Mouse (Mus musculus) forebrain, embryonic 13.5 days (tissue): ENCODE data around the gene Kctd7. TPM values are rescaled to one million over a fixed set of nuclear protein-coding genes. Genes with fewer than 3 reads are reported as not detected.

Source experiments
- ATAC-seq: fragments of 200-750 bp; cut with Nextera tagmentation; 2 replicates; pipeline ENCODE4 v1.8.0; 2017
- H3K27ac ChIP-seq: fragments of 300-500 bp; sonication (generic); 2 replicates; pipeline ENCODE4 v1.5.1; 2015; ENCODE audit warnings: inconsistent platforms, mild to moderate bottlenecking, moderate library complexity
- H3K27me3 ChIP-seq: fragments of 300-500 bp; sonication (generic); 2 replicates; pipeline ENCODE4 v1.6.1; 2015; ENCODE audit warnings: mild to moderate bottlenecking, inconsistent platforms
- H3K36me3 ChIP-seq: fragments of 300-500 bp; sonication (generic); 2 replicates; pipeline ENCODE4 v1.6.1; 2015; ENCODE audit warnings: mild to moderate bottlenecking, inconsistent platforms; ENCODE audit not compliant: poor library complexity, severe bottlenecking
- H3K4me1 ChIP-seq: fragments of 300-500 bp; sonication (generic); 2 replicates; pipeline ENCODE4 v1.6.1; 2015; ENCODE audit warnings: inconsistent platforms
- H3K4me2 ChIP-seq: fragments of 300-500 bp; sonication (generic); 2 replicates; pipeline ENCODE4 v1.6.1; 2015; ENCODE audit warnings: inconsistent platforms, mild to moderate bottlenecking, moderate library complexity
- H3K4me3 ChIP-seq: fragments of 300-500 bp; sonication (generic); 2 replicates; pipeline ENCODE4 v1.5.1; 2015; ENCODE audit warnings: mild to moderate bottlenecking, inconsistent platforms
- H3K9ac ChIP-seq: fragments of 300-500 bp; sonication (generic); 2 replicates; pipeline ENCODE4 v1.6.1; 2015; ENCODE audit warnings: mild to moderate bottlenecking, inconsistent platforms
- H3K9me3 ChIP-seq: fragments of 300-500 bp; sonication (generic); replicated peaks from 2 replicates; pipeline ENCODE4 v1.6.1; 2016; ENCODE audit warnings: inconsistent platforms
- WGBS: fragments of 180-500 bp; shearing (Covaris S2); methylation state at CpG from one replicate; pipeline ENCODE4 v1.1.7; 2015; 5-methylcytosine and 5-hydroxymethylcytosine counted together
- polyA plus RNA-seq: library from polyadenylated mRNA; unstranded; fragments of >200 nt; fragmentation: Nextera tagmentation; extraction: Ambion mirVana; gene quantifications from 2 replicates; pipeline ENCODE4 v1.2.1, GENCODE M21; 2015

Kctd7 gene
- polyA plus RNA-seq, 1 experiment from 2014 or later: 8.9 TPM

- no peak overlapping the region for H3K9ac ChIP-seq
- H3K4me3 ChIP-seq: no peak overlapping the region
- no peaks in the 10 kb centered on the region for H3K9me3 ChIP-seq
- H3K27me3 ChIP-seq: no peaks in the 10 kb centered on the region
- 44% methylated on average over 4 of the region's 4 CpGs for WGBS
- no peak overlapping the region for H3K4me2 ChIP-seq
- H3K4me1 ChIP-seq: peaks cover 9% of the 10 kb centered on the region
- H3K36me3 ChIP-seq: no peaks in the 10 kb centered on the region
- no peak for ATAC-seq
- H3K27ac ChIP-seq: no peak overlapping the region
Observed at GRCm38 (mm10) chr5:130177871-130178270, 33.2 kb downstream of the Kctd7 start.

DNA sequence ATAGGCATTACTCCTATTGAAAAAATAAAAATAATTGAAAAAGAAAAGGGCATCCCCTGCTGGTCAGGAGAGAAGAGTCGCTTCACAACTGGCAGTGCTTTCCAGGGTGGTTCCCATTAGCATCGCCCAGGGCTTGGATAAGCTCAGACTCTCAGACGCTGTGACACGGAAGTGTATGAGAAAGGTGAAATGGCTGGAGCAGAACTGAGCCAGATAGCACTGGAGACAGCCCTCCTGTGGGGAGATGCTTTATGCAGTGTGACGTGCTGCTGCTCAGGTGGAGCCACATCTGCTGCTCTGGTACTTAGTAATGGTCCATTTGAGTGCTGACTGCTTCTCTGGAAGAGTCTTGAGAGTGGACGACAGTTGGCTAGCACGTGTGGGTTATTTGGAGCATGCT lies 35.7 kb downstream of the Kctd7 start:
- 75% methylated on average over 7 of the region's 7 CpGs for WGBS
- ATAC-seq: no peak
- H3K4me3 ChIP-seq: no peak overlapping the region

GRCm38 (mm10) chr5:130181740-130182540 lies 37.3 kb downstream of the Kctd7 start:
- WGBS: 91% methylated on average over 6 of the region's 6 CpGs

More for the DNA sequence above, 35.7 kb downstream of the Kctd7 start:
- H3K9me3 ChIP-seq: no peaks in the 10 kb centered on the region
- no peak overlapping the region for H3K4me2 ChIP-seq
- H3K9ac ChIP-seq: no peak overlapping the region
- H3K4me1 ChIP-seq: peaks cover 3% of the 10 kb centered on the region; the same call in 1 of the 2 replicates
- no peaks in the 10 kb centered on the region for H3K36me3 ChIP-seq
- no peaks in the 10 kb centered on the region for H3K27me3 ChIP-seq
- H3K27ac ChIP-seq: no peak overlapping the region

DNA sequence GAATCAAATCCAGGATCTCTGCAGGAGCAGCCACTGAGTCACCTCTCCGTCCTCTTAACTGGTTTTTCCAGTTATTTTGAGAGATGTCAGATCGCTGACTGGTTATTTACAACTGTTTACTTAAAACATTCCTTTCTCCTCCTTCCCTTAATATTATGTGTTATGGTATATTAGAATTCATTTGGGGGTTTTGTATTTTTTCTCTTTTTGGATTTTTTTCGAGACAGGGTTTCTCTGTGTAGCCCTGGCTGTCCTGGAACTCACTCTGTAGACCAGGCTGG lies 37.8 kb downstream of the Kctd7 start:
- Histone ChIP-seq H3K4me3 (no peak overlapping the region), H3K27ac (no peak overlapping the region), H3K36me3 (peaks cover 2% of the 10 kb centered on the region; the same call in 1 of the 2 replicates), H3K9ac (no peak overlapping the region), H3K9me3 (no peaks in the 10 kb centered on the region), H3K27me3 (no peaks in the 10 kb centered on the region), H3K4me2 (no peak overlapping the region), H3K4me1 (peaks cover 14% of the 10 kb centered on the region)
- WGBS: 87% methylated on average over 3 of the region's 3 CpGs
- no peak for ATAC-seq

More at GRCm38 (mm10) chr5:130181740-130182540, 37.3 kb downstream of the Kctd7 start:
- H3K27me3 ChIP-seq: no peaks in the 10 kb centered on the region
- H3K9me3 ChIP-seq: no peaks in the 10 kb centered on the region
- H3K4me1 ChIP-seq: peaks cover 9% of the 10 kb centered on the region; the same call in 1 of the 2 replicates
- no peak overlapping the region for H3K4me3 ChIP-seq
- ATAC-seq: no peak
- no peak overlapping the region for H3K4me2 ChIP-seq
- H3K9ac ChIP-seq: no peak overlapping the region
- no peaks in the 10 kb centered on the region for H3K36me3 ChIP-seq
- H3K27ac ChIP-seq: no peak overlapping the region

DNA sequence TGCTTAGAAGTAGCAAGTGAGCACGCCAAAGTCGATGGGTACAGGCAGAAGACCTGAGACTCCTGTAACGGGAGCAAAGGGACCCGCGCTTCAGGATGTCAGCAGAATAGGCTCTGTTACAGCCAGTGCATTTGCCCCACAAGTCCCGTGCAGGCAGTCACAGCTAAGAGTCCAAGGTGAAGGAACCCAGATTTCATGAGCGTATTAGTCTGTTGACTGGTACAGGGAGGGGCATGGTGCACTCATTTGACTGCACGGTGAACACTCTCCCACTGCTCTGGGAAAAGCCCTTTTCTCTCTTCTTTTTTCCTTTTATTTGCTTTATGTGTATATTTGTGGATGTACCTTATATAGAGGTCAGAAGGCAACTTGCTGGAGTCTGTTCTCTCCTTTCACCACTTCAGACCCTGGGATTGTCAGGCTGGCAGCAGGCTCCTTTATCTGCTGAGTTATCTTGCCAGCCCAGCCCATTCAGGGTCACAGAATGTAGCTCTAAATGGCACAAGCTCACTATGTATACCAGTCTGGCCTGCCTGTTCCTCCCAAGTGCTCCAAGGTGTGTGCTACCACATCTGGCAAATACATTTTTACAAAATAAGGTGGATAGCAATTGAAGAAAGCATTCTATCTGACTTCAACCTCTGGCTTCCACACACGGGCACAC lies 39.7 kb downstream of the Kctd7 start:
- Histone ChIP-seq H3K4me3 (no peak overlapping the region), H3K9me3 (no peaks in the 10 kb centered on the region), H3K4me1 (peaks cover 12% of the 10 kb centered on the region), H3K27ac (no peak overlapping the region), H3K36me3 (peaks cover 11% of the 10 kb centered on the region; the same call in 1 of the 2 replicates), H3K4me2 (no peak overlapping the region), H3K27me3 (no peaks in the 10 kb centered on the region), H3K9ac (no peak overlapping the region)
- no peak for ATAC-seq
- 91% methylated on average over 9 of the region's 9 CpGs for WGBS

DNA sequence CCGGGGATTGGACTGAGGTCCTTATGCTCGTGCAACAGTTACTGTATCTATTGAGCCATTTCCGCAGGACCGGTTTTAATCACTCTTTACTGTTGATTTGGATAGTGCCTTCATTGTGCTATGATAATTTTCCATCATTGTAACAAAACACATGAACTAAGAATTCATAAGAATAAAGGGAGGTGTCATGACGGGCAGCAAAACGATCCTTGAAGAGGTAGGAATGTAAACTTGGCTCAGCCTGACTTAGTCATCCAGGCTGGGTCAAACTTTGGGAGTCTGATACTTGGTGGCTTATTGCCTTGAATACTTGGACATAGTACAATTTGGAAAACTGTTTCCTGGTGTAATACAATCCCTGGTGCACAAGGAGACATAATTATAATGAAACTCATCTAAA lies 40.7 kb downstream of the Kctd7 start:
- no peak overlapping the region for H3K27ac ChIP-seq
- ATAC-seq: no peak
- 88% methylated on average over 6 of the region's 6 CpGs for WGBS
- no peak overlapping the region for H3K4me3 ChIP-seq
- H3K9me3 ChIP-seq: no peaks in the 10 kb centered on the region
- H3K4me1 ChIP-seq: peaks cover 12% of the 10 kb centered on the region
- H3K36me3 ChIP-seq: peaks cover 20% of the 10 kb centered on the region
- no peak overlapping the region for H3K4me2 ChIP-seq
- H3K9ac ChIP-seq: no peak overlapping the region
- no peaks in the 10 kb centered on the region for H3K27me3 ChIP-seq

- Histone ChIP-seq H3K4me3 (no peak overlapping the region), H3K4me1 (peaks cover 12% of the 10 kb centered on the region), H3K27ac (no peak overlapping the region), H3K9ac (no peak overlapping the region; the same call in 1 of the 2 replicates), H3K4me2 (no peak overlapping the region), H3K27me3 (no peaks in the 10 kb centered on the region), H3K9me3 (no peaks in the 10 kb centered on the region), H3K36me3 (peaks cover 41% of the 10 kb centered on the region)
- ATAC-seq: no peak
- 31% methylated on average over 7 of the region's 7 CpGs for WGBS
Observed at GRCm38 (mm10) chr5:130187383-130187782, 42.7 kb downstream of the Kctd7 start.

DNA sequence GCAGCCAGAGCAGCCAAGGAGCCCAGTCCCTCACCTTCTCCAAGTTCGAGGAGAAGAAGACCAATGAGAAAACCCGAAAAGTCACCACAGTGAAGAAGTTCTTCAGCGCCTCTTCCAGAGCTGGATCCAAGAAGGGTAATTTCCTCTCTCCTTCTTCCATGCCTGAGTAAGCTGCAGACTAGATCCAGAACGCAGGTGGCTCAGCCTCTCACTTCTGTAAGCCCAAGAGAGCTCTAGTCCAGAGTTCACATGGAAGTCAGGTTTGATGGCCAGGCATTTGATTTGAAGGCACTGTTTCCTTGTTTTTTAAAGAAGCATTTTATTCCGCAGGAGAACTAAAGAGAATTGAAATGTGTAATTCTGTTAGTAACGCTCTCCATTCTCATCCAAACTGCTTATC lies 46.2 kb downstream of the Kctd7 start:
- Histone ChIP-seq H3K9ac (no peak overlapping the region), H3K9me3 (no peaks in the 10 kb centered on the region), H3K36me3 (peaks cover 71% of the 10 kb centered on the region), H3K27ac (no peak overlapping the region), H3K4me3 (no peak overlapping the region), H3K4me2 (no peak overlapping the region), H3K4me1 (peaks cover 12% of the 10 kb centered on the region), H3K27me3 (no peaks in the 10 kb centered on the region)
- 96% methylated on average over 6 of the region's 6 CpGs for WGBS
- no peak for ATAC-seq

DNA sequence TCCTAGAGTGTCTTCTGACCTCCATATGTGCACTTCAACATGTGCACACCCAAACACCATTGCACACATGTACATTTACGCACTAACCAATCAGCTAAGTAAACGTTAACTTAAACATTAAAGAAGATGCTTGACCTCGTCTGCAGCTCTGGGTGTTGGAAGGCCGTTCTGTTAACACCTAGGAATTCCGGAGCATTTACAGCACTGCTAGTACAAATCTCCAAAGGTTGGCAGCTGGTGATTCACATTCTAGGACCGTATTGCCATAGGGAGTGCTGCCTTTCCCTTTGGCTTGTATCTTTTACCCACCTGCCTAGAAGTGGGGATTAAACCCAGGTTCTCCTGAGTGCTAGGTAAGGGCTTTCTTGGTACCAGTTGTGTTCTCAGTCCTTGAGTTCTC lies 47.2 kb downstream of the Kctd7 start:
- H3K36me3 ChIP-seq: peaks cover 71% of the 10 kb centered on the region
- ATAC-seq: no peak

GRCm38 (mm10) chr5:130192356-130192944 lies 47.8 kb downstream of the Kctd7 start:
- Histone ChIP-seq H3K4me3 (no peak overlapping the region), H3K27me3 (no peaks in the 10 kb centered on the region), H3K4me1 (peaks cover under 1% of the 10 kb centered on the region), H3K36me3 (peaks cover 71% of the 10 kb centered on the region), H3K9ac (no peak overlapping the region), H3K4me2 (no peak overlapping the region), H3K9me3 (no peaks in the 10 kb centered on the region), H3K27ac (no peak overlapping the region)
- ATAC-seq: no peak
- 82% methylated on average over 2 of the region's 2 CpGs for WGBS

More for the DNA sequence above, 47.2 kb downstream of the Kctd7 start:
- Histone ChIP-seq H3K9ac (no peak overlapping the region), H3K4me1 (peaks cover 7% of the 10 kb centered on the region), H3K9me3 (no peaks in the 10 kb centered on the region), H3K4me2 (no peak overlapping the region), H3K27ac (no peak overlapping the region), H3K27me3 (no peaks in the 10 kb centered on the region), H3K4me3 (no peak overlapping the region)
- WGBS: 95% methylated on average over 6 of the region's 6 CpGs

- Histone ChIP-seq H3K36me3 (peaks cover 77% of the 10 kb centered on the region), H3K27me3 (no peaks in the 10 kb centered on the region), H3K4me2 (no peak overlapping the region), H3K4me1 (no peaks in the 10 kb centered on the region), H3K4me3 (no peak overlapping the region), H3K9me3 (no peaks in the 10 kb centered on the region), H3K9ac (no peak overlapping the region), H3K27ac (no peak overlapping the region)
- no peak for ATAC-seq
- 91% methylated on average over 3 of the region's 3 CpGs for WGBS
Observed at GRCm38 (mm10) chr5:130193760-130194159, 49.1 kb downstream of the Kctd7 start.

DNA sequence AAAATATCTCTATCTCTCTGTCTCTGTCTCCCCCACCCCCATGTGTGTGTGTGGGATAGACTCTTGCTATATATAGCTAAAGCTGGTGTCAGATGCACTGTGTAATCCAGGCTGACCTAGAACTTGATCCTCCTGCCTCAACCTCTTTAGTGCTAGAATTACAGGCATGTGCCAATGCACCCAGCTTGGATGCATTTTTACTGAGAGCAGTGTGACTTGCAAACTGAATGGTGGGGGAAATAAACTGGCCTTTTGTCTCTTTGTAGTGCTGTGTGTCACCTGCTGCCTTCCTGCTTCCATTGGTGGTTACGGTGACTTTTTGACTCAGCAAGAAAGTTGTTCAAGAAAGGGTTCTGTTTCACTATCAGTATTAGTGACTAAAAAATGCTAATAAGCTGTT lies 51.6 kb downstream of the Kctd7 start:
- Histone ChIP-seq H3K4me3 (no peak overlapping the region), H3K9me3 (no peaks in the 10 kb centered on the region), H3K27me3 (no peaks in the 10 kb centered on the region), H3K9ac (no peak overlapping the region), H3K4me2 (no peak overlapping the region), H3K36me3 (peaks cover 67% of the 10 kb centered on the region), H3K4me1 (no peaks in the 10 kb centered on the region), H3K27ac (no peak overlapping the region)
- 100% methylated on average over 1 of the region's 1 CpGs for WGBS
- ATAC-seq: no peak
